Mouse (Mus musculus): ENCODE data around the gene Ndufc2.

- TF ChIP-seq POLR2A (IDR thresholded peaks at IDR 0.05; ENCODE audit: low read depth, low read length): no peak
- no peak for TF ChIP-seq CTCF (conservative IDR thresholded peaks at IDR 0.05; ENCODE audit: insufficient read depth, insufficient read length, low read depth, low read length)
These were observed 39.6 kb upstream of the Ndufc2 start for GRCm38 (mm10) chr7:97360166-97360565.
